Mouse (Mus musculus) thymus, adult 2 months (tissue): ENCODE data around the gene Fam168a.

ENCODE experiments used
- CTCF ChIP-seq: fragments of 200-500 bp; IDR thresholded peaks from 2 replicates; pipeline ENCODE4 v1.5.1; 2012; ENCODE audit warnings: mild to moderate bottlenecking, control low read depth, low read length, moderate library complexity, borderline replicate concordance; ENCODE audit not compliant: control insufficient read depth, poor library complexity, insufficient read depth; ENCODE audit errors: extremely low read depth
- POLR2A ChIP-seq: fragments of 200-500 bp; IDR thresholded peaks from 2 replicates; pipeline ENCODE4 v1.6.1; 2012; ENCODE audit warnings: mild to moderate bottlenecking, low read length, control low read depth, moderate library complexity; ENCODE audit not compliant: control insufficient read depth, poor library complexity, insufficient read depth; ENCODE audit errors: extremely low read depth

- TF ChIP-seq CTCF = no peak
- TF ChIP-seq POLR2A = no peak
These were observed 31.5 kb upstream of the Fam168a start for GRCm38 (mm10) chr7:100674941-100675340.
